In the genomic region with DNA sequence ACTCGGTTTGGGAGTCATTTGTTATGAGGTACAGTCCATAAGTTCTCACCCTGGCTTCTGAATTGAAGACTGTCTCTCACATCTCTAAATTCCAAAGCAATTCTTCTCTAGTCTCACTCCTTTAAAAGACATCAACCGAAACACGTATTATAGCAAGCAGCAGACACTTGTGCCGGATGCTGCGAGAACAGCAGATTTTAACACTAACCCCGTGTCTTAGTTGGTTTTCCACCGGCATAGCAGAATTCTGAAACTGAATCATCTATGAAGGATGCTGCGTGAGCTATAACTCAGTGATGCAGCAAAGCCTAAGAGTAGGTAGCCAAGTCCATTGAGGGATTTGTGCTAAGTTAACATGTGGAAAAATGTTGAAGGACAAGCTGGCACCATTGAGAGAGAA, we compare ENCODE assay signal across 17 mouse cellular contexts.
"Had no signal": no experiment of that assay in that cellular context is flagged by ENCODE, and none has a peak within 500 bp of the region (broad histone marks: within the 10 kb centered on the region; RNA-seq: fewer than 3 reads in every experiment).

No protein-coding gene starts in this region.

- H3K27me3 ChIP-seq: liver, embryonic 15.5 days; lung, embryonic 15.5 days; midbrain, embryonic 13.5 days; midbrain, embryonic 15.5 days; neural tube, embryonic 12.5 days had no signal

- H3K4me2 ChIP-seq: liver, embryonic 15.5 days; lung, embryonic 15.5 days; midbrain, embryonic 11.5 days; midbrain, embryonic 13.5 days; midbrain, embryonic 15.5 days; neural tube, embryonic 12.5 days had no signal

- H3K27ac ChIP-seq: liver, embryonic 15.5 days; lung, embryonic 15.5 days; macrophage; midbrain, embryonic 13.5 days; midbrain, embryonic 15.5 days; neural tube, embryonic 12.5 days had no signal

- H3K4me1 ChIP-seq: liver, embryonic 15.5 days; lung, embryonic 15.5 days; megakaryocyte, embryonic 14.5 days; midbrain, embryonic 13.5 days; midbrain, embryonic 15.5 days; neural tube, embryonic 12.5 days had no signal

- H3K36me3 ChIP-seq: liver, embryonic 15.5 days; lung, embryonic 15.5 days; midbrain, embryonic 13.5 days; midbrain, embryonic 15.5 days; neural tube, embryonic 12.5 days had no signal

- DNase-seq: liver, postnatal 0 days; lung, adult 2 months; lung, postnatal 14 days; lung, postnatal 36 days; right cerebral cortex, postnatal 14 days; thymus, adult 18-20 months; thymus, postnatal 14 days; thymus, postnatal 36 days had no signal

- H3K4me3 ChIP-seq: liver, embryonic 15.5 days; lung, embryonic 15.5 days; megakaryocyte, embryonic 14.5 days; midbrain, embryonic 13.5 days; midbrain, embryonic 15.5 days; neural tube, embryonic 12.5 days had no signal

- H3K9me3 ChIP-seq: liver, embryonic 15.5 days; lung, embryonic 15.5 days; midbrain, embryonic 13.5 days; midbrain, embryonic 15.5 days; neural tube, embryonic 12.5 days had no signal

- ATAC-seq: liver, postnatal 0 days; lung, postnatal 0 days; midbrain, embryonic 13.5 days; midbrain, embryonic 15.5 days had no signal

- H3K9ac ChIP-seq: liver, embryonic 15.5 days; liver, postnatal 0 days; lung, embryonic 15.5 days; midbrain, embryonic 13.5 days; midbrain, embryonic 15.5 days; neural tube, embryonic 12.5 days had no signal
